Mouse (Mus musculus) embryo, embryonic 11 days (tissue): Measurements from ENCODE around the gene Sema4a.

ENCODE experiments used
- DNase-seq: peaks from one replicate; pipeline ENCODE4 v3.0.0-alpha.2; 2015

Sema4a gene

DNA sequence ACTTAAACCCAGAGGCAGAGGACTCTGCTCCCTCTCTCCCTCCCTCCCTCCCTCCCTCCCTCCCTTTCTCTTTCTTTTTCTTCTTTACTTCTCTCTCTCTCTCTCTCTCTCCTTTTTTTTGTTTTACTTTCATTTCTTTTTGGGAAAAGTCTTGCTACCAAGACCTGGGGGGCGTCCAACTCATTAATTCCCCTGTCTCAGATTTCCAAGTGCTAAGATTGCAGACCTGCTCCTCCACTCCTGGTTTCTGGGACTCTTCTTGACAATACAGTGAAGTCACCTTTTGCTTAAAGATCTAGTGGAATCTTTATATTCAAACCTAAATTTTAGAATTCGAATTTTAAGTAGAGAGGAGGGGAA, 35.7 kb downstream of the Sema4a start:
- no peak for DNase-seq

GRCm38 (mm10) chr3:88424605-88425329, 36.2 kb downstream of the Sema4a start, which contains the start of gene Slc25a44:
Slc25a44 (minus strand) TSS chr3:88425139.
- peak; percentile 99 for DNase-seq

DNA sequence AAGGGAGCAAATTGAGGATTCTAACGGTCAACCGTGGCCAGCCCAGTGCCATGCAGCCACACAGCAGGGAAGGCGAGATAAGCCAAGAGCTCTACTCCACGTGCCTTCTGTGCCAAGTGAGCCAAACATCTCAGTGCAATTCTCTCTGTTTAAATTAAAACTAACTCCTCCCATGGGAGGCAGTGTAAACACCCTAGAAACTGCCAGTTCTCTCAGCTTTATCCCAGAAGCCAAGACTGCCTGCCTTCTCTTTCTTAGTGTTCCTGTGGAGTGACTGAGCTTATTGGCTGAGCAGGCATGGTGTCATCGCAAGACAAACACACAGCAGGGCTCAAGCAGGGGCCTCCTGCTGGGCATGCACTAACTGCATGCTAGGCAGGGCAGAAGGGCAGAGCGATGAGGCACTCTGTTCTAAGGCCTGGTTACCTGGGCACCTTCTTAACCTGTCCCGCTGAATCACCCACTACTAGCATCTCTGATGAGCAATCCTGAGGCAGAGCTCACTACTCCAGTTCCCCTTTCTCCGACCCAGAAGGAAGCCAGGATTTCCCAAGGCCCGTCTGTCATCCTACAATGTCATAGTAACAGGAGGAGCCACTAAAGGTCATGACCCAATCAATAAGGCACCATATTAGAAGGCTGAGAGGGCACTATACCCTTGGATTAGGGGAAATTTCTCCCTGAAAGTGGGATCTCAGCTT, 38.8 kb downstream of the Sema4a start:
- DNase-seq = peak; percentile 10

DNA sequence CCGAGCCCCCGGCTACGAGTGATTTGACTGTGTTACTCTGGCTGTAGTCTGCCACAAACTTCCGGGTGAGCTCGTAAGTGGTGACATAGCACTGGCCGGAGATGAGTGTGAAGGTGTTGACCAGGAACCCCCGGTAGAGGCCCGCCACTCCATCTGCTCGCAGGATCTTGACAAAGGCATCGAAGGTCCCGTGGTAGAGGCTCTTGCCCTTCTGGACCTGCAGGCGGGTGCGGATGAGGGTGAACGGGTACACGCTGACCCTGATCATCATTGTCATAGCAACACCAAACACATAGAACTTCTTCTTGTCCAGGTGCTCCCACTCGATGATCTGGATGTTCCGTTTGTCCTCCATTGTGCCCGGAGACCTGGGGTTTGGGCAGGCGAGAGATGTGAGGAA, 40.2 kb downstream of the Sema4a start:
- no peak for DNase-seq

DNA sequence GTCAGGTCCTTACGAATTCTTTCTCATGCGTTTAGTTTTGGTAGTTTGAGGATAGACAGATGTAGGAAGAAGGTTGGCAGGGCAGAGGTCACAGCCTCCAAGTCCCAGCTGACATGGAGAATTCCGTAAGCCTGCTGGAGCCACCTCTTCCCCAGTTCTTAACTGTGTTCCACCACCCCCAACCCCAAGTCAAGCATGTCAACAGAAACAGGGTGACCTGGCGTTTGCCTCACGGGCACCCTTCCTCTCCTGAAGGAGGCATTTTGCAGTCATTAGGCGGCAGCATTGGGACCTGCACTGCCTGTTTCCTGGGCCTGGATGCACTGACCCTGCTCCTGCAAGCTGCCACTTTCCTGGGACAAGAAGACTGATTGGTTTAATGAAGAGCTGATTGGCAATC, 43.0 kb downstream of the Sema4a start:
- no peak for DNase-seq

GRCm38 (mm10) chr3:88415668-88416067, 45.3 kb downstream of the Sema4a start:
- DNase-seq = no peak

DNA sequence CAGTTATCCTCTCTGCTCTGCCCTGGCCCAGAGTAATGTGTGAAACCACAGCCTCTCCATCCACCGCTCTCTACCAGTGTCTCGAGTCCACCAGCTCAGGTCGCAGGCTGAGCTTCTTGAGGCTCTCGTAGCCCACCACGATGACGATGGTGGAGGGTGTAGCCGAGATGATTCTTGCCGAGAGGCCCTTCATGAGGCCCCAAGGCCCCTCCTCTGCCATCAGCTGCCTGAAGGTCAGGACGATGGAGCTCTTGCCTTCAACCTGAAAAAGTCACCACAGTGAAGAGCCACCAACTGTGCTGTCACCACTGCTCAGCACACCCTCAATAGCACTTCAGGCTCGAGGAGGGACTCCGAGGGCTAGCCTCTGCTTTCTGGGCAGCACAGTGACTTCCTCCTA, 48.3 kb downstream of the Sema4a start:
- DNase-seq = no peak

- DNase-seq = no peak
Observed at GRCm38 (mm10) chr3:88411681-88412080, 49.3 kb downstream of the Sema4a start.

DNA sequence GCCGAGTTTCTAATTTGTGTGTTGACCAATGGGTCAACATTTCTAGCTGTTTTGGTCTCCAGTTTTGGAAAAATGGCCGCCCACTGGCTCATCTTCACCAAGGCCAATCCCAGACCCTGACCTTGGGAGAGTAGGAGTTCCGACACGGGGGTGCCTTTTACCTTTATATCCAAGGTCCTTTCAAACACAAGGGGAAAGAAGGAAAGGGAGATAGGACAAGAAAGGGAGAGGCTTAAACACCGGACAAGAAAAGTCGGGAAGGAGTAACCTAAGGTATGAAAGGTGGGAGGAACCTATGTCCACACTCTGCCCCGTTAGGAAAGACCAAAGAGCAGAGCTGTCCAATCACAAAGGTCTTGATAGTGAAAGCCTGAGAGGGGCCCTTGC, 50.3 kb downstream of the Sema4a start:
- peak; percentile 48 for DNase-seq

DNA sequence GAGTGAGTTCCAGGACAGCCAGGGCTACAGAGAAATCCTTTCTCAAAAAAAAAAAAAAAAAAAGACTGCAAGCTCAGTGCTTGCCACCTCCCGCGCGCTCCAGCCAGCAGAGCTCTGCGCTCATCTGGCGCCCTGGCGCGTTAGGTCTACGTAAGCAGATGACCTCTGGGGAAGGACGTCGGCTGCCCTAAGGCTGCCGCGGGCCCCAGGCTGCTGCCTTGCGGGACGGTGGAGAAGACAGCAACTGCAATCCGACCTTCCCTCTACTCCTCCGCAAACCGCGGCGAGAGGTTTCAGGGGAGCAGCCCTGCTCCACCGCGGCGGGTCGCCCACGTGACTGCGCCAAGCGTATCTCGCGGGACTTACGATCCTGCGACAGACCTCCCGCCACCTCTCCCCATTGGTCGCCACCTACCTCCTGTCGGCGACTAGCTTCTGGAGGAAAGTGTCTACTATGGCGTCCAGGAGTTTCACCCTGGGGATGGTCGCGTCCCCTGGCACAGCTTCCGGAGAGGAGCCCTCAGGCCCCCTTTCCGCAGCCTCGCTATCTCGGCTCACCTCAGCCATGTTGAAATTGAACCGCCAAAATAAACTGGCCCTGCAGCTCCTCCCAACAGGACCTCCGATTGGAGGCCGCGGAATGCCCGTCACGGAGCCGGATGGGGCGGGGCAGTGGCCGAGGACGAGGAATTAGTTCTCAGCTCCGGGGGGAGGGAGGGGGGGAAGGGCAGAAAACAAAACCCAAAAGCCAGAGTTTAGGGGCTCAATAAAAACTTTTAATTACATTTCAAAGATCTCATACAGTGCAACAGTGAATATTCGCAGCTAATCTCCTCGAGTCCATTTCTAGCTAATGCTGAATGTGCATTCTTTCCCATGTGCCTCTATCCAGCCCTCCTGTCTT, 51.0 kb downstream of the Sema4a start, which contains the start of gene Pmf1:
Gene Pmf1, minus strand, starts transcription at position 591 of the 904 bp plus-strand sequence.
- peak; percentile 95 for DNase-seq

- DNase-seq = no peak
Observed at GRCm38 (mm10) chr3:88408953-88409352, 52.0 kb downstream of the Sema4a start.

DNA sequence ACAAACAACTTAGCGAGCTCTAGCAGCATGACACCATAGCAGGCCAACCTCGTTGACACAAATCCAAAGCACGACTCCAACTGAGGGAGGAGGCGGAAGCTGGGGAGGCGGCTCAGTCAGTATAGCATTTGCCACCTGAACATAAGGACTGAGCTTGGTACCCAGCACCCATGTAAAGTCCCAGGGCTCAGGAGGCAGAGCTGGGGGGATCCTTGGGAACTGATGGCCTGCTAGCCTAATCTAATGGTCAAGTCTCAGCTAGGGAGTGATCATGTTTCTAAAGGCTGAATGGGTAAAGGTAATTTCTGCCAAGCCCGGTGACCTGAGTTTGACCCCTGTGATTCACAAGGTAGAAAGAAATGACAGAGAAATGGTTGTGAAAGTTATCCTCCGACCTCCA, 53.5 kb downstream of the Sema4a start:
- DNase-seq = no peak

- peak; percentile 88 for DNase-seq
Observed at GRCm38 (mm10) chr3:88407090-88407489, 53.9 kb downstream of the Sema4a start.

DNA sequence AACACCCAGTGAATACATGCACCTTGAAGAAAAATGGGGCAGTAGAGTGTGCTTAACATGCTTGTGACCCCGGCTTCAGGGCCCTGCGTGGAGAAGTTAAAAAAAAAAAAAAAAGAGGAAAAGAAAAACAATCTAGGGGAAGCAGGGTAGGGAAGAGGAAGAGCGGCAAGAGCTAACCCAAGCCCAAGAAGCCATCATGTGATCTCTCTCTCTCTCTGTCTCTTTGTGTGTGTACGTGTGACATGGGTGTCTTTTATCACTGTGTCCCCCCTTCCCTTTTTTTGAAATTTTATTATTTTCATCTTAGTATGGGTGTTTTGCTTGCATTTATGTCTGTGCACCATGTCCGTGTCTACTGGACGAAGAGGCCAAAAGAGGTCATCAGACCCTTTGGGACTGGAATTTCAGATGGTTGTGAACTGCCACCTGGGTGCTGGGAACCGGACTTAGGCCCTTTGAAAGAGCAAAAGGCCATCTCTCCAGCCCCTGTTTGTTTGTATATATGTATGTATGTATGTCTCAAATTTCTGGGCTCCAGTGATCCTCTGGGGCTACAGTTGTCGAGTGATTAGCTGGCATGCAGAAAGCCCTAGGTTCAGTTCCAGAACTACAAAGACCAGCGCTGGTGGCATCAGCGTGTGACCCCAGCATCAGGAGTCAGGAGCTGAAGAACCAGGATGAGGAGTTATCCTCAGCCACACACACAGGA, 57.3 kb downstream of the Sema4a start:
- DNase-seq = no peak

DNA sequence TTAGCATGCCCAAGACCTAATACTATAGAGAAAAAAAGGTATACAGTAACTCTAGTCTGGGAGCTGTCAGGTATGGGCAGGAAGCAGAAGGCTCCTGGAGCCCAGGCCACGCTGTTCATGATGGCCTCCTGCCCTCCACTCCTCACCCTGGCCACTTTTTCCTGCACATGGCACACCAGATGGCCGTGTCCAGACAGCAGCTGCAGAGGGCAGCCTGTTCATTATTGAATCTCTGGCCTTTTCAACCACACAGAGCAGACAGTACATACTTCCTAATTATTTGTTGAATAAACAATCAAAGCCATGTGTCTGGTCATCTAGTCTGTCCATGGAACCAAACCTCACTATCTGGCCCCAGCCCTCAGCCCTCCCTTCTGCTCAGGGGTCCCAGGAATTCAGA, 62.3 kb downstream of the Sema4a start:
- DNase-seq = no peak

GRCm38 (mm10) chr3:88395742-88396141, 65.2 kb downstream of the Sema4a start:
- no peak for DNase-seq

GRCm38 (mm10) chr3:88395288-88395687, 65.7 kb downstream of the Sema4a start:
- DNase-seq = no peak

GRCm38 (mm10) chr3:88393776-88394375, 67.1 kb downstream of the Sema4a start:
- no peak for DNase-seq
